Mouse (Mus musculus): ENCODE results near the gene Slc7a8.

The Slc7a8 gene

DNA sequence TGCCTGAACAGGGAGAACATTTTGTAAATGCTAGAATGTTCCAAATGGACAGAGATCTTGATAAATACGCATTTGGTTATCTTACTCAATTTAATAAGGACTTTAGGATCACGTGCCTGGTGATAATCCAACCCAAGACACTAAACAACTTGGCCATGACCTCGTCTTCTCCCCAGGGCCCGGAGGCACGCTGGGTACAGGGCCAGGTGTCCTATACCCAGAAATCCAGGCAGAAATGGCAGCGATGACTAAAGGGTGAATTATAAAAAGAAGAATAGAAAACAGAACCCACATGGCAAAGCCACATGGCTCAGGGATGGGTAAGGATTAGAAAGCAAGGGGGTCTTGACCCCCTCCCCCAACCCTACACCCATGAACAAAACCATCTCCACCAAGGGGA, 40.0 kb downstream of the Slc7a8 start:
- no peak for DNase-seq (ENCODE audit: extremely low read depth, insufficient read length, low spot score)

DNA sequence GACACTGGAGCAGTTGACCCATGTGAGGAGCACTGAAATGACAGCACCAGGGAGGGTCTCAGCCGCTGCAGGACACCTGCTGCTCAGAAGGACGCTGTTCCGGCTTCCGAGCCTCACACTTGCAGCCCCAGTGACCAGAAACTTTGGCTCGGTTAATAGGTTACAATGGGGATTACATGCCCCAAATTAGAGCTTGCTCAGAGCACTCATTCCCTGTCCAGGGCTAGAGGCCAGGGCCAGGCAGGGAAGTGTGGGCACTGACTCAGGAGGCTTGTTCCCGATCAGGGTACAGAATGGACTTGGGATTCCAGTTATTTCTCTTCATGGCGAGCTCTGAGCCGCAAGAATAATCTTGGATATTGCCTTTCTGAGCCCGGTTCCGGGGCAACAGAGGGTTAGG, 44.1 kb downstream of the Slc7a8 start:
- DNase-seq (ENCODE audit: extremely low read depth, insufficient read length, low spot score), result no peak

DNA sequence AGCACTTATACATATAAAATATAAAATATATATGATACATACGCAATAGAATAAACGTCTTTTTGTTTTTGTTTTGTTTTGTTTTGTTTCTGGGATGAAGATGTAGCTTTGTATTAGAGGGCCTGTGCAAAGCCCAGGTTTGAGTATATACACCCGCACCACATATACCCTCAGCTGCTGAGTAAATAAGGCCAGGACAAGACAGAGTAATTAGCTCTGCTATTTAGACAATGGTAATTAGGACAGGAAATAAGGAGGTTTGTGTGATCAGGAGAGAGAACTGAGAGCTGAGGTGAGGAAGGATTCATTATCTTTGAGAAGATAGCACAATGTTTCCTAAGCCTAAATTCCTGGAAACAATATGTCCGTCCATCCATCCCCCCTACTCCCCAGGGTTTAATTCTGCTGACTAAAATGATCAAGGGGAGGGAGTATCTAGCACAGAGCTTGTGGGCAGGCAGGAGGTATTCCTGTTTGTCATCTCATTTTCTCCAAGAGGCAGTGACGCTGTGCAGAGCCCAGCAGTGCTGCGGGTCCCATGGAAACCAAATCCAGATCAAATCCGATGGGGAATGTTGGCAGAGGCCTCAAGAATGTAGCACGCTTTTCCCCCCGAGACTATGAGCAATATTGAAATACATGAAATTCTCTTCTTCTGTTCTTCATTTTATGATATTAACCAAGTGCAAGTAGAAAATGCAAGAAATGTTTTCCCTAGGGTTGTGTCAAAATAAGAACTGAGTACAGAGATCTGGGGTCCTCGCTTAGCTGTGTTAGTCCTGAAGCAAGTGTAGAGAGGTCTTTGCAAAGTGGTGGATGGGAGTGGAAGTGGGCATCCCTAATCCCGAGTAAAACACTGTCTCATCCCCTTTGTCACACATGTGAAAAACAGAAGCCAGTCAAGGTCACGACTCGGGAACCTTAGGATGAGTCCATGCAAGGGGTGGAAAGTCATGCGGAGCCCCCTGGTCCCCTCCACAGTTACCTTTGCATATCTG, 44.9 kb downstream of the Slc7a8 start:
- DNase-seq (ENCODE audit: extremely low read depth, insufficient read length, low spot score), result no peak

DNA sequence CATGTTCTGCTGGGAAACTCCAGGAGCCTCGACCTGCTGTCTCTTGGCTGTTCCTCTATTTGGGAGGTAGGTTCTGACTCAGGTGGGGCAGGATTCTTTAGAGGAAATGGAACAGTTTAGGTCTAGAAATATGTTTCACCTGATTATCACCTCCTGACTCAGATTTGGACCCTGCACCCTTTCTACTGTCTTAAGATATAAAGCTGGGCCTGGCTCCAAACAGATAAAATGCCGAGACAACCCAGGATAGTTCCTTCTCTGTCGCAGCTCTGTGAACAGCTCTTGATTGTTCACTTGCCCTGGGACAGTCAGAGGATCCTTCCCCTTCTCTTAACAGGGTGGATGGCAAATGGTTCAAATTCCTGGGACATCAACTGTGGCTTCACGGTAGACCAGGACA, 46.5 kb downstream of the Slc7a8 start:
- DNase-seq (ENCODE audit: extremely low read depth, insufficient read length, low spot score), result no peak

DNA sequence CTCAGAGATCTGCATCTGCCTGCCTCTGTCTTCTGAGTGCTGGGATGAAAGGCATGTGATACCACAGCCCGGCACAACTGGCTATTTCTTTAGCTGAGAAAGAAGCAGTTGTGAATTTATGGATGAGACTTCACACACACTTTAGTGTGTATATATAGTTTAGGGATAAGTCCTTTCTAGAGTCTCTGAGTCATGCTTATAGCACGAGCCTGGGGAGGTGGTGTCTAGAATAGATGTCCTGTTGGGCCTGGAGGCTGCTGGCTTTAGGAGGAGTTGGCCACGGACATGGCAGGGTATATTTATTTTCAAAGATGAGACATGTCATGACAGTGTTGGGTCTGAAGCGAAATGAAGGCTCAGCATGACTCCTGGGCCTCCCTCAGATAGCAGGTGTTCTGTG, 47.7 kb downstream of the Slc7a8 start:
- DNase-seq (ENCODE audit: extremely low read depth, insufficient read length, low spot score), result no peak

DNA sequence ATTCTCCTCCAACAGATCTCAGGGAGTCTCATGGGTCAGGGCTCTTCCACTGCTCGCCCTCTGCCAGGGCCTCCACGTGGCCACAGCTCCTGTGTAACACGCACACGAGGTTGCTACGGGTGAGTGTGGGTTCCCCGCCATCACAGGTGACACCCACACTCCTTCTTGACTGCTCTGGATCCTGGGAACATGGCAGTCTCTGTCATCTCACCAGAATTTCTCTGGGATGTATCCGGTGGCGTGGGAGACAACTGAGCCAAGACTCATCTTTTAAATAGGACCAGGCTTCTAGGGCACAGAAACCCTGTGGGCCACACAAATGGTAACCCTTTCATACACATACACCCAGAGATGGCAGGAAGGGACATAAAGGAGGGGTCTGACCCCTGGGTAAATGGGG, 49.5 kb downstream of the Slc7a8 start:
- no peak for DNase-seq (ENCODE audit: extremely low read depth, insufficient read length, low spot score)

DNA sequence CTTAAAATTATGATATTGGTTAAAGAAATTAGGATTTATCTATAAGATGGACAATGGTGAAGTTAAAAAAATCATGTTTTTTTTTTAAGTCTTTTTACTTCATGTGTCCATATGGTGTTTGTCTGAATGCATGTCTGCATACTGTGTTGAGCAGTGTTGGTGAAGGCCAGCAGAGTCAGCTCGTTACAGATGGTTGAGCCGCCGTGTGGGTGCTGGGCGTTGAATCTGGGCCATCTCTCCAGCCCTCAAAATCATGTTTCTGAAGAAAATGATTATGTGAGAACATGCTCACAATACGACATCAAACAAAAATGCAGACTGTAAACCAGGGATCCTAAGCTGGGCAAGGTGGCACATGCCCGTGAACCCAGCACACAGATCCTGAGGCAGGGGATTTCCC, 51.4 kb downstream of the Slc7a8 start:
- no peak for DNase-seq (ENCODE audit: extremely low read depth, insufficient read length, low spot score)

DNA sequence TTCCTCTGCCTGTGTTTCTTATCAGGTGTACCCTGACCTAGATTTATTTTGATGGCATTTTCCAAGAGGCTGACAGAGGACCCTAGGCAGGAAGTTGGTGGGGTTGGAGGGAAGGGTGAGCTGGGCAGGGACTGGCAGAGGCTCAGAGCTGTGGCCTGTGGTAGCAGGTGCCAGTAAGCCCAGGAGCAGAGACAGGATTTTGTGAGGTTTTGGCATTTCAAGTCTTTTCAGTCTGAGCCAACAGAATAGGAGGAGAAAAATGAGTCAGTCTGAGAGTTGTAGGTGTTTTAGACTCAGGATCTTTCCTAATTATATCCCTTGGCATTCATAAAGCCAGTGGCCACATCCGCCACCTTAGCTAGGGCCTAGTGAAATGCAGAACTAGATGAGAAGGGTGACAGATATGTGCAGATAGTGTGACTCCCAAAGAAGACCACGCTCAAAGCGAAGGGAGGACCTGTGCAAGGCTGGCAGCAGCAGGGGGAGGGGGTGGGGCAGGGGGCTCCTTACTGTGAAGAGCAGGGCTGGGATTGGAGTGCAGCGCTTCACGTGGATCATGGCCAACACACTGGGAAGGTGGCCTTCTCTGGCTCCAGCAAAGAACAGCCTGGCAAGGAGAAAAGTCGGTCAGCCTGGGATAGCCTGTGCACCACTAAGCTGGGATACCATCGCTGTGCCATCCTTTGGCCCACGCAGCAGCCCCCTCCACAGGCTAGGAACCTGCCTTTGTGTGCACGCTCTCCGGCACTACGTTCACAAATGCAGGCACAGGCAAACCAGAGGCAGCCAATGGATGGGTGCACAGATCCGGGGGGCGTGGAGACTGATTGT, 52.7 kb downstream of the Slc7a8 start:
- DNase-seq (ENCODE audit: extremely low read depth, insufficient read length, low spot score), result no peak

DNA sequence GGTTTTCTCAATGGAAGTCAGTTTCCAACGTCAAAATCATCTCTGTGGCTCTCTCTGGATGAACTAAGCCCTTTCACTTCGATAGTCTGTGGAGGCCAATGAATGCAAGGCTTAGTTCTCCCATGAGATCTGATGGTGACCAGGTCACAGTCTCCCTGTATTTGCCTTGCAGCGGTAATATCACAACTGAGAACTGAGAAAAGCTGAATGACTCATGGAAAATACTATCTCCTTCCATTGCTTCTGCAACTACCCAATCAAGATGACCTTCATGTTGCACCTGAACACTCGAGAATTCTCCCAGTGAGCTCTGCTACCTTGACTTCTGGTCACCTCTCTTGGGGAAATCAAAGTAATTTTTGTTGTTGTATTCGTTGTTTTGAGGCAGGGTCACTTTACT, 54.2 kb downstream of the Slc7a8 start:
- no peak for DNase-seq (ENCODE audit: extremely low read depth, insufficient read length, low spot score)

DNA sequence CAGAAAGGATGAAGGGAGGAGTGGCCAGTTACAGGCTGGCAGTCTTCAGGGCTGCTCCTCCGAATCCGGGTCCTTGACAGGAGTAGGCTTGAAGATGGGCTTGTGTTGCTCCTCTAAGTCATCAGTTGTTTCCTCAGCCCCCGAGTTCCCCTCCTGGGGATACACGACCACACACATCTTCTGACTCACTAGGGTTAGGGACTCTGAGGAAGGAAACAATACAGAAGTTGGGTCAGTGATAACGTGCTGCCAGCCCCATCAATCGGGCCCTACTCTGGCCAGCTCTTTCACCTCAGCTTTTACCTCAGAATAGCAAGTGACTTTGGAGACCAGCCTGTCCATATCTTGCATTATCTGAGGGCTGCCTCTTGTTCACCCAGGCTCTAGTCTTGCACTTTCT, 57.7 kb downstream of the Slc7a8 start:
- no peak for DNase-seq (ENCODE audit: extremely low read depth, insufficient read length, low spot score)

DNA sequence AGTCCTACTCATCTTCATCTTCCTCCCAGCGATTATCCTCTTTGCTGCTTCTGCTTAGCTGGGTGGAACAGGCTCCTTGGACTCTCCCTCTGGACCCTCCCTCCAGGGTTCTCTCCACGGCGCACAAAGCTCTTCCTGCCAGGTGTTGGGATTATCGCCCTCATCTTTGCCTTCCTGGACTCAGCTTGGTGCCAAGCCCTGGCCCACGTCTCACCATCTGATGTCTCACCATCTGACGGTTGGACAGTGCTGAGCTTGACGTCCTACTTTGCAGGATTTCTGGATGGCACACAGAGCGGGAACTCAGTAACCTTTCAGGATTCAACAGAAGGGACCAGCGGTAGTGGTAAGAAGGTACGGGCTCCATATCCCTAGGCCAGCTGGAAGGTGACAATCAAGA, 60.0 kb downstream of the Slc7a8 start:
- DNase-seq (ENCODE audit: extremely low read depth, insufficient read length, low spot score), result no peak

DNA sequence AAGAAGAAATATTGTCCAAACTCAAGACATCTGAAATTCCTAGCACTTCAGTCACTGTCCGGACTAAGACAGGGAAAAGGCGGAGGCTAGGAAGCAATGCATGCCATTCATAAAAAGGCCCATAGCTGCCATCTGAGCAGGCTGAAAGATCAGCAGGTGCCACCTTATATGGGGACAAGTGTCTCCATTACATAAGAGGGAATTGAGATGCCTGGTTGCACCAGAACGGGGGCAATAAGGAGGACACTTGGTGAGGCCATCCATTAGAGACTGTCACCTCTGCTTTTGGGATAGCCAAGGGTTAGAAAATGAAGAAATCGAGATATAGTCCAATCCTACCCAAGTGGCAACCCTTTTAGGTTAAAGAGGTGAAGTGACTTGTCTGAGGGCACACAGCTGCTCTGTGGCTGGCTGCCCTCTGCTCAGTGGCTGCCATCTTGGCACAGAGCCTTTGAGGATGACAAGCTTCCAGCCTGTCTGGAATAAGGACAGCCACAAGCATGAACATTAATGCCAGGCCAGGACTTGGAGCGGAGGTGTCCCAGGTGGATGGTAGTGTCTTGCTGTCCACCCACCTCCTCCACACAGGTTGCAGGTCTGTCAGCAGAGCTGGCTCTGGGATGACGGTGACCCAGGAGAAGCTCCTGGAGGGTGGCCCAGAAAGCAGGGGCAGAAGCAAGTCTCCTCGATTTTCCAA, 60.9 kb downstream of the Slc7a8 start:
- DNase-seq (ENCODE audit: extremely low read depth, insufficient read length, low spot score), result no peak

DNA sequence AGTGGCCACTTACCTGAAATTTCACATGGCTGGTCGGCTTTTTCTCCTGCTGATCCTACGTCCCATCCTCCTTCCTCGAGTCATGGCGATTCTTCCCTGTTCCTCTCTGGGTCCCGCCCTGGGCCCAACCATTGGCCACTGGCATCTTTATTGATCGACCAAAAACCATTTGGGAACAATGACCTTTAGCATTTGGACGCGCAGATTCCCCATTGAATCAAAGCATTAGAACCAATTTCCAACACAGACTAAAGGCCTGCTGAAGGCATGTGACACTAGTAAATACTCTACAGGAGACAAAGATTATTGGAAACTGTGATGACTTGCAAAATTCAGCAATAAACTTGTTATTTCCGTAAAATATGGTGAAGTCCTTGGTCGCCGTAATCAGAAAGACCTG, 61.7 kb downstream of the Slc7a8 start:
- no peak for DNase-seq (ENCODE audit: extremely low read depth, insufficient read length, low spot score)

DNA sequence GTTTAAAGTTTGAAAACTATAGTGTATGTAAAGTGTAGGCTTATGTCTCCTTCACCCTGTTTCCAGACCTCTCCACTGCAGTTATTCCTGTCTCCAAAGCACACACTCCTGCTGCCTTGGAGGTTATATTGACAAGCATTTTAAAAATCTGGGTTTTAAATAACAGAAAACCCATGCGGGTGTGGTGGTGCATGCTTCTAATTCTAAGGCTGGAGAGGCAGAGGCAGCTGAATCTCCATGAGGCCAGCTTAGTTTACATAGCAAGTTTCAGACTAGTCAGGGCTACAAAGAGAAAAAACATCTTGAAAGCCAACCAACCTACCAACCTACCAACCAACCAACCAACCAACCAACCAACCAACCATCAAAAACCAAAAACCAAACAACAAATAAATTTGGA, 66.3 kb downstream of the Slc7a8 start:
- no peak for DNase-seq (ENCODE audit: extremely low read depth, insufficient read length, low spot score)

DNA sequence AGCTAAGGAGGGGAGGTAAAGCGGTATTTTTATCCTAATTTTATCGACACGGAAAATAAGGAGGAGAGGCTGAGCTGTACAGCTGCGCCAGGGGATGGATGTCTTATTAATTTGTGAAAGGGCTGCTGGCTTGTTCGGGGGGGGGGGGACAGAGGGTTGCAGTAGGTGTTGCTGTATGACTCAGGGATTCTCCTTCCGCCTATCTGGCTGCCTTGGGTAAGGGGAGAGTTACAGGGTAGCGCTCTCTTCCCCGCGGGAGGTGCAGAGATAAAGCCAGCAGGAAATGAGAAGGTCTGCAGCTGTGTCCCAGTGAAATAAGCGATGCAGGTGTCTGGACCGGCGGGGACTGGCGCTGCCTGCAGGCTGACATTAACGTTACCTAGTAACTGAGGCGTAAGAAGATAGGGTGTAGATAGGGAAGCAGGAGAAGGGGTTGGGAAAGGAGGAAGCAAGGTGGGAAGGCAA, 67.1 kb downstream of the Slc7a8 start:
- no peak for DNase-seq (ENCODE audit: extremely low read depth, insufficient read length, low spot score)

DNA sequence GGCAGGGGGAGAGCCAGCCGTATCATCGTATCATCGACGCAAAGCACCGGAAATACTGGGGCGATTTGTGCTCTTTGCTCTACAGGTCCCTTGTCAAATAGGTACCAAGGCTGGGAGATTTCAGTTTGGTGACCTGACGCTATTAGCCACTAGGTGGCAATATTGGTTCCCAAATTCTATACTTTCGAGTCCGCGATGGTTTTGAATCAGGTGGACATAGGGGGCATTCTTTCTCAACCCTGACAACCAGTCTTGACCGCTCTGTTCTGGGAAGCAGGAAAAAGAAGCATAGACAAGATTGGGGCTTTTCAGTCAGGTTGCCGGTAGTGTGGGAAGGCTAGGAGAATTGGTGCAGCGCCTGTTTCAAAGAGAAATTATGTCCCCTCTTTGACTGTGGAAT, 67.6 kb downstream of the Slc7a8 start:
- peak; percentile 56 for DNase-seq (ENCODE audit: extremely low read depth, insufficient read length, low spot score)

DNA sequence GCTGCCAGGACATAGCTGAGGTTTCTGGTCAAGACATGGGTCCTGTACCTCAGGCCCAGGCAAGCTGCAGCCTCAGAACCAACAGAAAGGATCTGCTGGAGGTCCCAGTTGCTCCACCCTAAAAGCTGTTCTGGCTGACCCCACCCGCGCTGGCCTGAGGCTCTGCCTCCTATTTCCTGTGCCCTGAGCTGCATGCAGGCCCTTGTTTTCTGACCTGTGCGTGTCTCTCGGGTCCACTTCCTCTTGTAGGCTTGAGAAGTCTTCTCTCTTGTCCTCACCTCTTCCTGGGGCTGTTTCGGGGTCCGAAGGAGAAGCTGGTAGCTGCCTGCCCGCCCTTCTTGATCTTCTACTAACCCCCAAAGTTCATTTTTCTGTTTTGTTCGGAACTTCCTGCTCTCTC, 68.9 kb downstream of the Slc7a8 start:
- DNase-seq (ENCODE audit: extremely low read depth, insufficient read length, low spot score), result peak; percentile 57

DNA sequence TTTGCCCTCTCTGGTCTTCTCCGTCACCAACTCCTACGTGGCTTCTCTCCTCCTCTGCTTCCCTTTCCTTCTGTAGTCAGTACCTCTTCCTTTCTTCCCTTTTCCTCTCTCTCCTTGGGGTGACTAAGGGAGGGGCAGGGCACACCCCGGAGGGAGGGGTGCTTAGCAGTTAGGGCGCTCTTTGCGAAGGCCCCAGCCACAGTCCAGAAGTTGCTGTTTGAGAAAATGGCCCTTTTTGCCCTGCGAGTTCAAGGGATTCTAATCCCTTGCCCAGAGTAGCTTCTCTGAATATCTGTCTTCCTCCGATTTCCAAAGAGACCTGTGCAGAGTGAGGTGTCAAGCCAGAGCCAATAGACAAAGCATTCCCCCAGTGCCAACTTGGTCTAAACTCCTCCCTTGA, 69.7 kb downstream of the Slc7a8 start, which contains the start of gene Cebpe:
Cebpe (minus strand) TSS at position 101 of the 400 bp plus-strand sequence.
- DNase-seq (ENCODE audit: extremely low read depth, insufficient read length, low spot score), result no peak

DNA sequence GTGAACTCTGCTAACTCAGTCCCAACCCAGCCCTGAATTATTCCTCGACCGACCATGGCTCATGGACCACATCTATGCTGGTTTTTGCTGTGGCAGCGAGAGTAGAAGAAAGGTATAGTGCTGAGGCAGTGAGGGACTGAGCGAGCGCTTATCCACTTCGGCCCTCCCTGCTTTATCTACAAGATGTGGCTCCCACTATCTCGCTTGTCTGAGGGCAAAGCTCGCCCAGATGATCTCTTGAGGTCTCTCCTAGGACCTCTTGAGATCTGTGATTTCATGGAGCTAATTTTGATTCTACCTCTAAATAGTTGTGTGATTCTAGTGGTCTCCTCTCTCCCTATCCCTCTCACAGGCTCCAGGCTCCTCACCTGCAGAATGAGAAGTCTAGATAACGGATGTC, 72.7 kb downstream of the Slc7a8 start:
- DNase-seq (ENCODE audit: extremely low read depth, insufficient read length, low spot score), result no peak

DNA sequence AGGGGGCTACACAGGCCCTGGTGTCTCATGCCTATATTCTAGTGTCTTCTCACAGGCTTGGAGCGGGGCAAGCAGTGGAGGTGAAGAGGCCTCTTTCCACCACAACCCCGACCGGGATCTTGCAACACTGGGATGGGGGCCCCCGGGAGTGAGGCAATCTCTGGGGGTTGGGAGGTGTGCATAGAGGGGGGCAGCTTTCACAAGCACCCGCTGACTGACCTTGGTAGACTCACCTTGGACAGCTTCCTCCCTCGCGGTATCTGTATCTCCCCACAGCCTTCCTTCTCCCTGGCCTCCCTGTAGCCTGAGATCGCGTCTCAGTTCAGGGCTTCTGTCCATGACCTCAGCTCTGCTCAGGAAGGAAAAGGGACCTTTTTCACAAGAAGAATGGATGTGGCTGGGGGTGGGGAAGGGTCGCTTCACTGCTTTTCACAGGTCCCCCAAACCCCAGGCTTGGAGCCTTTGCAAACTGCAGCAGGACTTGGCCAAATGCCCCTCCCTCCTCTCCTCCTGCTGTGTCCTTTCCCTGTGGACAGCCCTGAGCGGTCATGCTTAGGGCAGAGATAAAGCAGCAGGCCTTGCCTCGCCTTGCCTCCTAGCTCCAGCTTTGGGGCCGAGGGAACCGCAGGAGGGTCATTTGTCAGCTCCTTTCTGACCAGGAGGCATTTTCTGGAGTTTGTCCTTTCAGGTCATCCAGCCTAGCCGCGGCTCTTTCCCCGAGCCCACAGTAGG, 75.0 kb downstream of the Slc7a8 start:
- no peak for DNase-seq (ENCODE audit: extremely low read depth, insufficient read length, low spot score)
